Mouse (Mus musculus): ENCODE data around the gene Speer1.
"Not testable (repeated sequence)": the region's sequence is repeated elsewhere in the genome, so short reads cannot be mapped to it uniquely, and the experiment has no call there.

The Speer1 gene

DNA sequence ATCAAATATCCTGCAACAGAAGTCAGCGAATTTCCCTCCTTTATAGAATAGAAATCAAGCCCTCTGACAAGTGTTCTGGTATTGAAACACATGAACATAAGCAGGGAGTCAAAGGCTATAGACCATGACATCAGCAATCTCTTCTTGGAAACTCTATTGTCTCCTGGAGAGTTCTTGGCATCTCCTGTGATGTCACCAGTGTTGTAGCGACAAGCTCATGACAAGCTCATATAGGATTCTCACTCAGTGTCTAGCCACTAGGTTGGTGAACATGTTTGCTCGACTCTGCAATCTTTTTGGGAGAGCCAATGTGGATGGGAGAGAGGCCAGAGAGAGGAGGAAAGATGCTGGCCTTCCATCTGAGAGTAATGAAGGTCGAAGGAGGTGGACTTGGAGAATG lies at the start of gene Speer1:
Gene Speer1, plus strand, starts transcription at position 301 of the 400 bp plus-strand sequence.
- DNase-seq (ENCODE audit: extremely low spot score): not testable (repeated sequence)

All from embryo, embryonic 9.5 days (tissue).